Mouse (Mus musculus): ENCODE measurements at regions not wholly inside any gene's neighbourhood (a gene's known extent, or its start where the extent isn't known, plus 50 kb on each side); places are given as distances from the start of the nearest gene placed in this dataset.
A peak's percentile ranks its signal among the peaks of the same experiment; 100 is the strongest.

- DNase-seq (ENCODE audit: low spot score in 2 of 2): no peak
- intact Hi-C loops (cut with DNase I): no loop called here
Measured at GRCm38 (mm10) chr6:44210901-44211300, 544.8 kb upstream of the Tpk1 start.

- DNase-seq (ENCODE audit: low spot score in 2 of 2): no peak
- intact Hi-C loops (cut with DNase I): no loop called here
Measured at GRCm38 (mm10) chr6:44204477-44204876, 538.4 kb upstream of the Tpk1 start.

GRCm38 (mm10) chr6:44203831-44204230 is 537.8 kb upstream of the Tpk1 start:
- intact Hi-C loops (cut with DNase I): no loop called here
- no peak for DNase-seq (ENCODE audit: low spot score in 2 of 2)

GRCm38 (mm10) chr6:44179927-44180326 is 513.8 kb upstream of the Tpk1 start:
- DNase-seq (ENCODE audit: low spot score in 2 of 2): peak; percentile 4 to 10
- intact Hi-C loops (cut with DNase I): no loop called here

All from left cerebral cortex, postnatal 25 days (tissue).